Mouse (Mus musculus): ENCODE results near the gene Mthfd1. TPM values are rescaled to one million over a fixed set of nuclear protein-coding genes. Genes with fewer than 3 reads are reported as not detected.

The Mthfd1 gene
- polyA plus RNA-seq, 1 experiment from 2014 or later, result 127 TPM

DNA sequence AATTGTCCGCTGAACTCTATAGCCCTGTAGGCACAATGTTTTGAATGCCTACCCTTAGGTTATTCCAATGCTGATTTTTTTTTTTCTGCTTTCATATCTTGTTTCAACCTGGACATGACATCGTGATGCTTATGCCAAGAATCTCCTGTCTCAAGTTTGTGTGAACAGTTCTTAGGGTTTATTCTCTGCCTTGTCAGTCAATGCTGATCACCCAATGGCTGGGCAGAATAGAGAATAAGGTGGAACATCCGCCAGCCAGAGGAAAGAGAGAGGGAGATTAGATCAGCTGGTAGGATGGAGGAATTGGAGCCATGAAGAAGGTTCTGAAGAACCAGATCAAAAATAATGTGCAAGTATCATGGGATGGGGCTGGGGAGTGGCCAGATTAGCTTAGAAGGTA lies 5.6 kb downstream of the Mthfd1 start:
- Histone ChIP-seq H3K27me3 (ENCODE audit: insufficient read depth, low read length) (no peaks in the 10 kb centered on the region), H3K9me3 (ENCODE audit: low read length) (no peaks in the 10 kb centered on the region), H3K36me3 (ENCODE audit: insufficient read depth, low read length) (no peaks in the 10 kb centered on the region), H3K4me2 (replicated peaks; ENCODE audit: low read depth, low read length) (no peak overlapping the region), H3K9ac (replicated peaks; ENCODE audit: low read length) (no peak overlapping the region), H3K4me1 (ENCODE audit: insufficient read depth, low read length) (0 out of 2 replicates have a peak, but pooled peaks cover 3% of the 10 kb centered on the region), H3K4me3 (ENCODE audit: low read length) (no peak overlapping the region), H3K27ac (ENCODE audit: low read length) (no peak overlapping the region)
- 89% methylated on average over 3 of the region's 3 CpGs for WGBS
- no peak for ATAC-seq (ENCODE audit: low FRiP score, low TSS enrichment)

DNA sequence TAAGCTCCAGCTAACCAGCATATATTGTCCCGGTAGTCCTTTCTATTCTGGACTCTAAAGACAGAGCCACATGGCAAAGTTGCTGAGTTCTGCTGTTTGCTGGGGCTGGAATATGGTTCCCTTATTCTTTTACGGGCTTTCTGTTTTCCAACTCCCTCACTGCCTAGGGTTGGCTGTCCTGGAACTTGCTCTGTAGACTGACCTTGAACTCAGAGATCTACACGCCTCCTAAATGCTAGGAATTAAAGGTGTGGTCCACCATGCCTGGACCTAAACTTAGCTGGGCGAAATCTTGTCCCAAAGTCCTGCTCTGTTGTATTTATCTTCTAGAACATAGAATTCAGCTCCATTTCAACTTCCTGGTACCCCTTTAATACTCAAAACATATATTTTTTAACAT lies 6.5 kb downstream of the Mthfd1 start:
- ATAC-seq (ENCODE audit: low FRiP score, low TSS enrichment), result no peak
- Histone ChIP-seq H3K4me2 (replicated peaks; ENCODE audit: low read depth, low read length) (no peak overlapping the region), H3K9ac (replicated peaks; ENCODE audit: low read length) (no peak overlapping the region), H3K27ac (ENCODE audit: low read length) (no peak overlapping the region), H3K27me3 (ENCODE audit: insufficient read depth, low read length) (no peaks in the 10 kb centered on the region), H3K4me1 (ENCODE audit: insufficient read depth, low read length) (no peaks in the 10 kb centered on the region), H3K36me3 (ENCODE audit: insufficient read depth, low read length) (0 out of 2 replicates have a peak, but pooled peaks cover 4% of the 10 kb centered on the region), H3K9me3 (ENCODE audit: low read length) (no peaks in the 10 kb centered on the region), H3K4me3 (ENCODE audit: low read length) (no peak overlapping the region)
- WGBS, result 91% methylated on average over 4 of the region's 4 CpGs

DNA sequence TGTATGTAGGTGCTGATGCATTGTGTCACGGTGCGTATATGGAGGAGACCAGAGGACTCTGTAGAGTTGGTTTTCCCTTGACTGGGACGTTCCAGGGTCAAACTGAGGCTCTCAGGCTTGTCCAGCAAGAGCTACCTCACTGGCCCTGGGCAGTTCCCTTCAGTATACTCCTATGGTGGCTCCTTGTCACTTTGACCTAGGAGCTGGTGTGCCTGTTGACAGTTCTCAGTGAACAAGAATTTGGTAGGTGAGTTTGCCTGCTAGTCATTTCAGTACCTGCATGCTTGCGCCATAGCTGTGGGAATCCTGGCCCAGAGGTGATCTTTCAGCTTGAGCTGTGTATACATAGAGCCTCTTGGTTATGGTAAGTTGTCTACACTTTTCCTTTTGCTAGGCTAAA lies 7.8 kb downstream of the Mthfd1 start:
- no peak overlapping the region for H3K4me3 ChIP-seq (ENCODE audit: low read length)
- no peak overlapping the region for H3K9ac ChIP-seq (replicated peaks; ENCODE audit: low read length)
- ATAC-seq (ENCODE audit: low FRiP score, low TSS enrichment), result no peak
- WGBS, result 93% methylated on average over 4 of the region's 4 CpGs
- 0 out of 2 replicates have a peak, but pooled peaks cover 4% of the 10 kb centered on the region for H3K36me3 ChIP-seq (ENCODE audit: insufficient read depth, low read length)
- no peak overlapping the region for H3K4me2 ChIP-seq (replicated peaks; ENCODE audit: low read depth, low read length)
- H3K9me3 ChIP-seq (ENCODE audit: low read length), result no peaks in the 10 kb centered on the region
- no peaks in the 10 kb centered on the region for H3K27me3 ChIP-seq (ENCODE audit: insufficient read depth, low read length)
- no peaks in the 10 kb centered on the region for H3K4me1 ChIP-seq (ENCODE audit: insufficient read depth, low read length)
- no peak overlapping the region for H3K27ac ChIP-seq (ENCODE audit: low read length)

DNA sequence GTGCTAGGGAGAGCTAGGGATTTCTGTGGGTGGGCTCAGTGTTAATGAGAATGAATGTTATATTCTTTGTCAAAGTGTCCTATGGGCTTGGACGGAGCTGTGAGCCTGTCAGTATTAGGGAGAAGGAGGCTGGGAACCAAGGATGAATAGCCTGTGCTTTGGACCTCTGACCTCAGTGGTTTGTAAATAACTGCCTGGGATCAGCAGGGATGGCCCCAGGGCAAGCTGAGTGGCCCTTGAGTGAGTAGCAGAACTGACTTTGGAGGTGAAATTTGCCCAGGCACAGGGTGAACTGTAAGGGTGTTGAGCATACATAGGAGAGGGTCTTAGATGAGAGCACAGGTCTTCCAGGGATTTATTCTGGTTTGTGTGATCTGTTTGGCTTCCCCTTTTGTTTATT lies 8.8 kb downstream of the Mthfd1 start:
- H3K36me3 ChIP-seq (ENCODE audit: insufficient read depth, low read length), result 0 out of 2 replicates have a peak, but pooled peaks cover 4% of the 10 kb centered on the region
- H3K27me3 ChIP-seq (ENCODE audit: insufficient read depth, low read length), result no peaks in the 10 kb centered on the region
- H3K9ac ChIP-seq (replicated peaks; ENCODE audit: low read length), result no peak overlapping the region
- 61% methylated on average over 1 of the region's 1 CpGs for WGBS
- H3K27ac ChIP-seq (ENCODE audit: low read length), result no peak overlapping the region
- no peak overlapping the region for H3K4me2 ChIP-seq (replicated peaks; ENCODE audit: low read depth, low read length)
- H3K9me3 ChIP-seq (ENCODE audit: low read length), result no peaks in the 10 kb centered on the region
- no peaks in the 10 kb centered on the region for H3K4me1 ChIP-seq (ENCODE audit: insufficient read depth, low read length)
- H3K4me3 ChIP-seq (ENCODE audit: low read length), result no peak overlapping the region
- ATAC-seq (ENCODE audit: low FRiP score, low TSS enrichment), result no peak

DNA sequence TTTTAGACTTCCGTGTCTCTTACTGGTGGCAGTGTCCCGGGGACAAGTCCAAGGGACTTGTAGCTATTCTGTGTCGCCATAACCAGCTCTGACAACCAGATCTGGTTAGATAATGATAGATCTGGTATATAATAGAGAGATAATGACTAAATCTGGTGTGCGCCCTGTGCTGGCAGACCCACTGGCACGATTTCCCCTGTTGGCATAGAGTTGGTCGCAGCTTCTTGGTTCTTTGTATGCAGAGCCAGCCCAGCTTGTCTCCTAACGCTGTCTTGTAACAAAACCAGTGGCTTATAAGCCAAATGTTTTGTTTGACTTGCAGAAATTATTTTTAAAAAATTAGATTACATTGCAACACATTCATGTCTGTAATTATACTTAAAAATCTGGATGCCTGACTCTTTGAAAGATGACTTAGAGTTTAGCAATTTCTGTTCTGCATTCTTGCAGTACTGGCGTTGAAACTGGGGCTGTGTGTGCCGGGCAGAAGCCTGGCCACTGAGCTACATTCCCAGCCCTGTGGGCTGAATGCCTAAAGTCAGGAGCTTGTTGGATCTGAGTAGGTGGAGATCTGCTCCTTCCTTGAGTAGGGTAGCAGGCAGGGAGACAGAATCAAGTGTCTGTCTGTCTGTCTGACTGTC lies 9.3 kb downstream of the Mthfd1 start:
- Histone ChIP-seq H3K27me3 (ENCODE audit: insufficient read depth, low read length) (no peaks in the 10 kb centered on the region), H3K9ac (replicated peaks; ENCODE audit: low read length) (no peak overlapping the region), H3K4me3 (ENCODE audit: low read length) (no peak overlapping the region), H3K27ac (ENCODE audit: low read length) (no peak overlapping the region), H3K4me1 (ENCODE audit: insufficient read depth, low read length) (no peaks in the 10 kb centered on the region), H3K9me3 (ENCODE audit: low read length) (no peaks in the 10 kb centered on the region), H3K4me2 (replicated peaks; ENCODE audit: low read depth, low read length) (no peak overlapping the region), H3K36me3 (ENCODE audit: insufficient read depth, low read length) (0 out of 2 replicates have a peak, but pooled peaks cover 4% of the 10 kb centered on the region)
- WGBS, result 88% methylated on average over 9 of the region's 9 CpGs
- ATAC-seq (ENCODE audit: low FRiP score, low TSS enrichment), result no peak

DNA sequence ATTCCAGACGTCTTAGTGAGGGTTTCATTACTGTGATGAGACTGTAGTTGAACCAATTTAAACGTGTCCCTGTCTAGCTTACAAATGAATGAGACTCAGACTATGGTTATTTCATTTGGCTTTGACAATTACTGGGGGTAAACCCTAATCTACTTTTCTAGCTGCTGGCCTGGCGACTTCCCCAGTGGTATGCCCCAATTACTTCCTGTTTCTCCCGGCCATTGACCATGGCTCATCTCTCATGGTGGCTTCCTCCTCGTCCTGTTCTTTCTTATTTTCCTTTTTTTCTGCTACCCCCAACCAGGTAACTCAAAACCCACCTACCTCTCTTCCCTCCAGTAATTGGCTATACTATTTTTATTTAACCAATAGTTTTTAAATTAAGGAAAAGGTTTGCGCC lies 9.9 kb downstream of the Mthfd1 start:
- Histone ChIP-seq H3K4me3 (ENCODE audit: low read length) (no peak overlapping the region), H3K27me3 (ENCODE audit: insufficient read depth, low read length) (no peaks in the 10 kb centered on the region), H3K4me2 (replicated peaks; ENCODE audit: low read depth, low read length) (no peak overlapping the region), H3K9ac (replicated peaks; ENCODE audit: low read length) (no peak overlapping the region), H3K36me3 (ENCODE audit: insufficient read depth, low read length) (0 out of 2 replicates have a peak, but pooled peaks cover 4% of the 10 kb centered on the region), H3K27ac (ENCODE audit: low read length) (no peak overlapping the region), H3K9me3 (ENCODE audit: low read length) (no peaks in the 10 kb centered on the region), H3K4me1 (ENCODE audit: insufficient read depth, low read length) (no peaks in the 10 kb centered on the region)
- 78% methylated on average over 6 of the region's 6 CpGs for WGBS
- no peak for ATAC-seq (ENCODE audit: low FRiP score, low TSS enrichment)

DNA sequence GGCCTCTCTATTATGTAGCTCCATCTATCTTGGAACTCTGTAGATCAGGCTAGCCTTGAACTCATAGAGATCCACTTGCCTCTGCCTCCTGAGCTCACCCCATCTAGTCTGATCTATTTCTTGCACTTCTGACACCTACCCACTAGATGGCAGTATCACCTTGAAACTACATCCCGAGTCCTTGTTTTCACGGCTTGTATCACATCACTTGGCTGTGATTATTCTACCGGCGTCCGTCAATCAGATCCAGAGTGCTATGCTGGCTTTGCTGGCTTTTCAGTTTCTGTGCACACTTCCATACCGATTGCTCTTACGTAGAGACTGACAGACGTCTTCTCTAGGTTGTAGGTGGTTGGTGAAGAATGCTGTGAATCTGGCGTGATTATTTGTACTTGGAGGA lies 11.8 kb downstream of the Mthfd1 start:
- Histone ChIP-seq H3K4me2 (replicated peaks; ENCODE audit: low read depth, low read length) (no peak overlapping the region), H3K4me3 (ENCODE audit: low read length) (no peak overlapping the region), H3K27me3 (ENCODE audit: insufficient read depth, low read length) (no peaks in the 10 kb centered on the region), H3K27ac (ENCODE audit: low read length) (no peak overlapping the region), H3K9ac (replicated peaks; ENCODE audit: low read length) (no peak overlapping the region), H3K4me1 (ENCODE audit: insufficient read depth, low read length) (no peaks in the 10 kb centered on the region), H3K36me3 (ENCODE audit: insufficient read depth, low read length) (peaks cover 9% of the 10 kb centered on the region; the same call in 1 of the 2 replicates), H3K9me3 (ENCODE audit: low read length) (no peaks in the 10 kb centered on the region)
- WGBS, result 77% methylated on average over 9 of the region's 9 CpGs
- 0 out of 2 replicates have a peak, but pooled peaks have one; percentile 12 for ATAC-seq (ENCODE audit: low FRiP score, low TSS enrichment)

DNA sequence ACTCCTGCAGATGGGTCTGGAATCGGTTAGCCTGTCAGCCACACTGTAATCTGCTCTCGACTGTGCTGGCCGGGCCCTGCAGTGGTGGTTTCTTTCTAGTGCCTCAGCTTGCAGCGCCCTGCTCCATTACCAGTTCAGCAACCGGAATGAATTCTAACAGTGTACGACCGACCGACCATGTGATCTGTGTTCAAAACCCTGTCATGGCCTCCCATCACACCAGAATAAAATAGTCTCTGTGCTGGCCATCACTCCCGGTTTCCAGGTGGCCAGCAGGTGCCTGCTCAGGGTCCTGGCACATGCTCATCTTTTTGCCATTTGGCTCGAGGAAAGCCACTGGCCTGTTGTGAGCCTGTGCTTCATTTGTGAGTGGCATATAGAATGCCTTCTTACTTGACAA lies 13.6 kb downstream of the Mthfd1 start:
- ATAC-seq (ENCODE audit: low FRiP score, low TSS enrichment), result no peak
- no peak overlapping the region for H3K4me2 ChIP-seq (replicated peaks; ENCODE audit: low read depth, low read length)
- 85% methylated on average over 10 of the region's 10 CpGs for WGBS
- H3K4me1 ChIP-seq (ENCODE audit: insufficient read depth, low read length), result no peaks in the 10 kb centered on the region
- no peak overlapping the region for H3K27ac ChIP-seq (ENCODE audit: low read length)
- H3K9me3 ChIP-seq (ENCODE audit: low read length), result no peaks in the 10 kb centered on the region
- no peak overlapping the region for H3K9ac ChIP-seq (replicated peaks; ENCODE audit: low read length)
- no peak overlapping the region for H3K4me3 ChIP-seq (ENCODE audit: low read length)
- no peaks in the 10 kb centered on the region for H3K27me3 ChIP-seq (ENCODE audit: insufficient read depth, low read length)
- peaks cover 12% of the 10 kb centered on the region; the same call in 1 of the 2 replicates for H3K36me3 ChIP-seq (ENCODE audit: insufficient read depth, low read length)

DNA sequence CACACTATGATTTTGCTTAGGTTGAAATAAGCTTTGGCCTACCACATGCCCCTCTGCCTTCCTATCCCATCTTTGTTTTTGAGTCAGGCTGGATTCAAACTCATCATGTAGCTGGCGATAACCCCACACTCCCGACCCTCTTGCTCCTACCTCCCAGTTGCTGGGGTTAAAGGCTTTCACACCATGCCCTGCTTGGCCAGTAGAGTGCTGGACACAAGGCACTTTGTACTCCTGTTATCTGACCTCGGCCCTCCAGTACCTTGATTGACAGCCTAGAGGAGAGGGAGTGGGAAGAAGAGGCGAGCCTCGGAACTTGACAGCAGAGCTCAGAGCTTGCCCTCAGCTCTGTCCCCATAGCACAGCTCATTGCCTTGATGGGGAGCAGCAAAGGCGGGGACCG lies 14.1 kb downstream of the Mthfd1 start:
- Histone ChIP-seq H3K27ac (ENCODE audit: low read length) (no peak overlapping the region), H3K9ac (replicated peaks; ENCODE audit: low read length) (no peak overlapping the region), H3K9me3 (ENCODE audit: low read length) (no peaks in the 10 kb centered on the region), H3K4me3 (ENCODE audit: low read length) (no peak overlapping the region), H3K4me2 (replicated peaks; ENCODE audit: low read depth, low read length) (no peak overlapping the region), H3K36me3 (ENCODE audit: insufficient read depth, low read length) (peaks cover 12% of the 10 kb centered on the region; the same call in 1 of the 2 replicates), H3K4me1 (ENCODE audit: insufficient read depth, low read length) (no peaks in the 10 kb centered on the region), H3K27me3 (ENCODE audit: insufficient read depth, low read length) (no peaks in the 10 kb centered on the region)
- WGBS, result 66% methylated on average over 7 of the region's 7 CpGs
- ATAC-seq (ENCODE audit: low FRiP score, low TSS enrichment), result no peak

DNA sequence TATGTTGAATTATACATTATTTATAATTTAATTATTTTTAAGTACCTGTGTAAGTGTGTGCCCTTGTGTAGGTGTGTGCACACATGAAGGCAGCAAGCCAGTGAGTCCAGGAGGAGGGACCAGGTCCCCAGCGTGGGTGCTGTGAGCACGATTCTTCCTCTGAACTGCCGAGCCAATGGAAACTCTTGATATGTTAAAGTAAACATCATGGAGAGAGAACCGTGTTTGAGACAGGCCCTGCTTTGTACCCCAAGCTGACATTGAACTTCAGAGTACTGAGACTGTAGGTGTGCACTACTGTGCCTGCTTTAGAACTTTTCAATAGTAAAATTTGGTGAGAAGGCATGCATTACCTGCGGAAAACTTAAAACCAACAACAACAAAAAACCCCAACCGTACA lies 16.4 kb downstream of the Mthfd1 start:
- Histone ChIP-seq H3K4me3 (ENCODE audit: low read length) (no peak overlapping the region), H3K36me3 (ENCODE audit: insufficient read depth, low read length) (peaks cover 8% of the 10 kb centered on the region; the same call in 1 of the 2 replicates), H3K27ac (ENCODE audit: low read length) (no peak overlapping the region), H3K4me2 (replicated peaks; ENCODE audit: low read depth, low read length) (no peak overlapping the region), H3K4me1 (ENCODE audit: insufficient read depth, low read length) (no peaks in the 10 kb centered on the region), H3K27me3 (ENCODE audit: insufficient read depth, low read length) (no peaks in the 10 kb centered on the region), H3K9ac (replicated peaks; ENCODE audit: low read length) (no peak overlapping the region), H3K9me3 (ENCODE audit: low read length) (no peaks in the 10 kb centered on the region)
- 87% methylated on average over 6 of the region's 6 CpGs for WGBS
- ATAC-seq (ENCODE audit: low FRiP score, low TSS enrichment), result no peak
